Mouse (Mus musculus) G1E (cell line): ENCODE measurements around the gene Adprh. TPM values are rescaled to one million over a fixed set of nuclear protein-coding genes. Genes with fewer than 3 reads are reported as not detected.

Source experiments
- ATAC-seq: 2 replicates; pipeline ENCODE4 v1.8.0; 2016; ENCODE audit warnings: mild to moderate bottlenecking; ENCODE audit not compliant: insufficient number of reproducible peaks, poor library complexity, low FRiP score, severe bottlenecking; ENCODE audit errors: extremely low read depth
- DNase-seq: peaks from one replicate; pipeline ENCODE4 v3.0.0; 2012; ENCODE audit warnings: low spot score
- H3K27me3 ChIP-seq: 2 replicates; pipeline ENCODE4 v1.6.1; 2012; ENCODE audit warnings: mild to moderate bottlenecking, low read length, inconsistent platforms; ENCODE audit not compliant: insufficient read depth
- H3K36me3 ChIP-seq: replicated peaks from 2 replicates; pipeline ENCODE3; 2012; ENCODE audit warnings: mild to moderate bottlenecking, inconsistent platforms
- H3K4me1 ChIP-seq: 2 replicates; pipeline ENCODE4 v1.6.1; 2012; ENCODE audit warnings: low read depth, low read length, inconsistent platforms, mixed read lengths; ENCODE audit not compliant: insufficient read depth
- H3K4me3 ChIP-seq: 2 replicates; pipeline ENCODE4 v1.5.1; 2012; ENCODE audit warnings: low read depth, mild to moderate bottlenecking, inconsistent platforms, low read length, moderate library complexity, mixed read lengths
- H3K9me3 ChIP-seq: replicated peaks from 2 replicates; pipeline ENCODE4 v1.6.1; 2012; ENCODE audit warnings: inconsistent platforms
- CTCF ChIP-seq: IDR thresholded peaks from 2 replicates; pipeline ENCODE4 v1.5.1; 2012; ENCODE audit warnings: low read depth, low read length, inconsistent platforms, mixed read lengths
- GATA1 ChIP-seq: IDR thresholded peaks from 2 replicates; pipeline ENCODE4 v1.6.1; 2012; ENCODE audit warnings: borderline replicate concordance, low read length, inconsistent platforms, mixed read lengths
- GATA2 ChIP-seq: IDR thresholded peaks from 2 replicates; pipeline ENCODE4 v1.6.1; 2012; ENCODE audit warnings: low read depth, low read length, inconsistent platforms, borderline replicate concordance
- POLR2AphosphoS5 ChIP-seq: IDR thresholded peaks from 2 replicates; pipeline ENCODE4 v1.6.1; 2012; ENCODE audit warnings: low read depth, low read length, inconsistent platforms; ENCODE audit not compliant: insufficient replicate concordance
- TAL1 ChIP-seq: conservative IDR thresholded peaks from 2 replicates; pipeline ENCODE4 v1.6.1; 2012; ENCODE audit warnings: low read depth, low read length, inconsistent platforms, mixed read lengths
- polyA plus RNA-seq: library from polyadenylated mRNA; stranded (reverse); fragments of >175 nt; gene quantifications from 2 replicates; pipeline ENCODE4 v1.2.3, GENCODE M21; 2012
- total RNA-seq, 2 experiments: library from RNA; stranded (forward) in 1 of 2; stranded (reverse) in 1 of 2; fragments of 200-1000 nt in 1 of 2; fragments of >200 nt in 1 of 2; fragmentation: Nextera tagmentation in 1 of 2; gene quantifications; 2 replicates each; pipeline ENCODE4 v1.2.3; 2014 to 2017

The Adprh gene
- total and polyA plus RNA-seq, 3 experiments, result 28.4 to 355 (median 56.4) TPM

- Histone ChIP-seq H3K36me3 (no peaks in the 10 kb centered on the region), H3K9me3 (no peaks in the 10 kb centered on the region), H3K4me3 (peak overlapping the region; percentile 31; the same call in 1 of the 2 replicates), H3K27me3 (0 out of 2 replicates have a peak, but pooled peaks cover 2% of the 10 kb centered on the region), H3K4me1 (peaks cover 64% of the 10 kb centered on the region)
- ATAC-seq, result no peak
- no peak for DNase-seq
- TF ChIP-seq CTCF (no peak), GATA2 (no peak), TAL1 (no peak), POLR2AphosphoS5 (no peak), GATA1 (no peak)
These were observed 7.5 kb upstream of the Adprh start for GRCm38 (mm10) chr16:38459990-38460389.

- peak; percentile 47 for DNase-seq
- peak; percentile 61; the same call in 1 of the 2 replicates for ATAC-seq
- Histone ChIP-seq H3K4me1 (peaks cover 76% of the 10 kb centered on the region), H3K4me3 (peak overlapping the region; percentile 49; the same call in 1 of the 2 replicates), H3K9me3 (no peaks in the 10 kb centered on the region), H3K27me3 (0 out of 2 replicates have a peak, but pooled peaks cover 2% of the 10 kb centered on the region), H3K36me3 (no peaks in the 10 kb centered on the region)
- TF ChIP-seq GATA1 (no peak), POLR2AphosphoS5 (no peak), GATA2 (no peak), TAL1 (no peak), CTCF (no peak)
These were observed 6.2 kb upstream of the Adprh start for GRCm38 (mm10) chr16:38458600-38459280.

GRCm38 (mm10) chr16:38456812-38457567 is 4.5 kb upstream of the Adprh start:
- peak; percentile 45 for DNase-seq
- ATAC-seq, result no peak
- no peaks in the 10 kb centered on the region for H3K27me3 ChIP-seq
- peak overlapping the region; percentile 40 for H3K4me3 ChIP-seq
- H3K4me1 ChIP-seq, result peaks cover 70% of the 10 kb centered on the region
- TF ChIP-seq POLR2AphosphoS5 (no peak), GATA2 (no peak), GATA1 (no peak), CTCF (no peak), TAL1 (no peak)
- H3K36me3 ChIP-seq, result no peaks in the 10 kb centered on the region
- H3K9me3 ChIP-seq, result no peaks in the 10 kb centered on the region

GRCm38 (mm10) chr16:38455511-38456418 is 3.3 kb upstream of the Adprh start, which contains the start of gene Cd80:
Cd80 (plus strand) TSS chr16:38455561.
- Histone ChIP-seq H3K36me3 (peaks cover 5% of the 10 kb centered on the region), H3K4me1 (peaks cover 75% of the 10 kb centered on the region), H3K9me3 (no peaks in the 10 kb centered on the region), H3K4me3 (no peak within 1 kb of the TSS), H3K27me3 (no peaks in the 10 kb centered on the region)
- no peak for DNase-seq
- TF ChIP-seq CTCF, result no peak
- TF ChIP-seq GATA1, result no peak
- no peak for TF ChIP-seq POLR2AphosphoS5
- TF ChIP-seq GATA2, result no peak
- TF ChIP-seq TAL1, result no peak
- no peak for ATAC-seq

- TF ChIP-seq GATA2, result no peak
- no peak for TF ChIP-seq POLR2AphosphoS5
- TF ChIP-seq GATA1, result no peak
- no peak for TF ChIP-seq CTCF
- TF ChIP-seq TAL1, result no peak
- H3K27me3 ChIP-seq, result no peaks in the 10 kb centered on the region
- DNase-seq (no peak), ATAC-seq (no peak)
- H3K9me3 ChIP-seq, result no peaks in the 10 kb centered on the region
- H3K4me3 ChIP-seq, result no peak overlapping the region
- H3K36me3 ChIP-seq, result peaks cover 15% of the 10 kb centered on the region
- H3K4me1 ChIP-seq, result peaks cover 85% of the 10 kb centered on the region
These were observed 2.2 kb upstream of the Adprh start for GRCm38 (mm10) chr16:38454533-38455254.
